Mouse (Mus musculus) heart, postnatal 0 days (tissue): Measurements from ENCODE around the gene Snx29. TPM values are rescaled to one million over a fixed set of nuclear protein-coding genes. Genes with fewer than 3 reads are reported as not detected.

Experiments used
- ATAC-seq: fragments of 200-750 bp; cut with Nextera tagmentation; 2 replicates; pipeline ENCODE4 v1.8.0; 2017; ENCODE audit warnings: low read depth, moderate number of reproducible peaks, moderate library complexity; ENCODE audit not compliant: insufficient read depth
- DNase-seq: peaks from one replicate; pipeline ENCODE4 v3.0.0-alpha.2; 2016; ENCODE audit warnings: low spot score
- H3K27ac ChIP-seq: fragments of 300-500 bp; sonication (generic); 2 replicates; pipeline ENCODE4 v1.5.1; 2014; ENCODE audit warnings: low read depth, mild to moderate bottlenecking
- H3K27me3 ChIP-seq: fragments of 300-500 bp; sonication (generic); 2 replicates; pipeline ENCODE4 v1.6.1; 2014; ENCODE audit warnings: low read length, mixed read lengths; ENCODE audit not compliant: control insufficient read depth, insufficient read depth
- H3K36me3 ChIP-seq: fragments of 300-500 bp; sonication (generic); replicated peaks from 2 replicates; pipeline ENCODE4 v1.6.1; 2014; ENCODE audit warnings: low read length, mixed read lengths; ENCODE audit not compliant: control insufficient read depth, insufficient read depth
- H3K4me1 ChIP-seq: fragments of 300-500 bp; sonication (generic); 2 replicates; pipeline ENCODE4 v1.6.1; 2014; ENCODE audit warnings: antibody characterized with exemption; ENCODE audit not compliant: control insufficient read depth, insufficient read depth
- H3K4me2 ChIP-seq: fragments of 300-500 bp; sonication (generic); 2 replicates; pipeline ENCODE4 v1.6.1; 2014; ENCODE audit warnings: low read depth, mild to moderate bottlenecking, low read length, moderate library complexity
- H3K4me3 ChIP-seq: fragments of 300-500 bp; sonication (generic); 2 replicates; pipeline ENCODE4 v1.5.1; 2014; ENCODE audit warnings: low read depth, low read length
- H3K9ac ChIP-seq: fragments of 300-500 bp; sonication (generic); replicated peaks from 2 replicates; pipeline ENCODE4 v1.6.1; 2014; ENCODE audit warnings: low read depth, low read length, mixed read lengths
- H3K9me3 ChIP-seq: fragments of 300-500 bp; sonication (generic); replicated peaks from 2 replicates; pipeline ENCODE4 v1.6.1; 2016; ENCODE audit warnings: low read length; ENCODE audit not compliant: control insufficient read depth
- CTCF ChIP-seq: IDR thresholded peaks from 2 replicates; pipeline ENCODE4 v1.5.1; 2016; ENCODE audit warnings: antibody characterized with exemption, control low read depth, low read depth
- EP300 ChIP-seq: IDR thresholded peaks from 2 replicates; pipeline ENCODE4 v1.6.1; 2016; ENCODE audit warnings: antibody characterized with exemption, low read depth
- WGBS: fragments of 180-500 bp; shearing (Covaris S2); extraction: QIAGEN DNeasy Blood & Tissue Kit; methylation state at CpG from one replicate; pipeline ENCODE4 v1.1.7; 2014; 5-methylcytosine and 5-hydroxymethylcytosine counted together
- polyA plus RNA-seq: library from polyadenylated mRNA; unstranded; fragments of >200 nt; fragmentation: Nextera tagmentation; extraction: Ambion mirVana; gene quantifications from 2 replicates; pipeline ENCODE4 v1.2.1, GENCODE M21; 2015
- total RNA-seq: library from RNA; depleted of rRNA; stranded (reverse); fragments of >200 nt; gene quantifications from 2 replicates; pipeline ENCODE4 v1.2.3, GENCODE M21; 2014; ENCODE audit warnings: low replicate concordance

Gene Snx29
- total and polyA plus RNA-seq, 2 experiments from 2014 or later = 3.1 to 3.9 TPM

DNA sequence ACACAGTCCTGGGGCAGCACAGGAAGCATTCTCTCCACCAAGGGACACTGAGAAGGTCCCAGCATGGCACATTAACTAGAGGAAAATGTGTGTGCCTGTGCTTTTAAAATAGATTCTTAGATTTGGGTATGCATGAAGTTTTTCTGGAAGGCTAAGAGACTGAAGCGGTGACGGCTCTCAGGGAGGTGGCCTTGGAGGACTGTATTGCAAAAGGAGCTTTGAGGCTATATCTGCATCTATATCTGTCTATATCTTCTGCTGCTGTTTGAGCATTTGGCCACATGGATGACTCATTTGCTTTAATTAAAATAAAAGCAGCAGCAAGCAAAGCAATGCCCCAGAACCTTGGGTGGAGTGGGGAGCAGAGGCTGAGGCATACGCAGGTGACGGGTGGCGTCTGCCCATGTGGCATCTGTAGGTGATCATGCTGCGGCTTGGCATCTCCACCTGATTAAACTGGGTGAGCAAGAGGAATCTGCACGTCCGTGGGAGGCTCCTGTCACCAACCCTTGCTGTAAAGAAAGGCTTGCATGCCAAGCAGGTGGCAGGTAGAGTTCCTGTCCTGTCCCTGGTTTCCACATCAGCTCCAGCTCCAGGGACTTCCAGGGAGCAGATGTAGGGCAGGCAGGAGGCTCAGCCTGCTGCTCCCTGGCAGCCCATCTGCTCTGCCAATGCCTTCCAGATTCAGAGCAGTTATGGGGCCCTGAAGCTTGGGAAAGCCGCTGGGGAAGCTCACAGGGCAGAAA, 456.2 kb downstream of the Snx29 start:
- no peaks in the 10 kb centered on the region for H3K9me3 ChIP-seq
- no peak for TF ChIP-seq EP300
- TF ChIP-seq CTCF = no peak
- no peak overlapping the region for H3K9ac ChIP-seq
- H3K27ac ChIP-seq = no peak overlapping the region
- no peaks in the 10 kb centered on the region; the same call in 1 of the 2 replicates for H3K4me1 ChIP-seq
- ATAC-seq (no peak), DNase-seq (no peak)
- H3K27me3 ChIP-seq = no peaks in the 10 kb centered on the region
- no peak overlapping the region for H3K4me3 ChIP-seq
- H3K4me2 ChIP-seq = no peak overlapping the region
- H3K36me3 ChIP-seq = no peaks in the 10 kb centered on the region
- 70% methylated on average over 9 of the region's 9 CpGs for WGBS

DNA sequence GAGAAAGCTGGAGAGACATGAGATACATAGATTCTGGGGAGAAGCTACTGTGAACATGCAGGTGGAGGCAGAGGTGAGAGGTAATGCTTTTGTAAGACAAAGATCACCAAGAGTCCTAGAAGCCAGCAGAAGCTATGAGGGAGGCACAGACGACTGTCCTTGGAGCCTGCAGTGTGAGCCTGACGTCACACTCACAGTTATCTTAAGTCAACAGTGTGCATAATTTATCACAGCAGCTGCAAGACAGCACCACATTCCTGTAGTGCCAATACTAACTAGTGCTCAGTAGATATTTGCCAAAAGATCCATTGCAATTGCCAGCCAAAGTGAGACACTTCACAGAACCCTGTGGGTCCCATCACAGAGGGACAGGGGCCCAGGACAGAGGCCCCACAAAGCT, 459.4 kb downstream of the Snx29 start:
- H3K27me3 ChIP-seq = no peaks in the 10 kb centered on the region
- H3K4me3 ChIP-seq = no peak overlapping the region
- no peak for TF ChIP-seq EP300
- no peak for TF ChIP-seq CTCF
- H3K4me2 ChIP-seq = no peak overlapping the region
- ATAC-seq = no peak
- H3K9me3 ChIP-seq = no peaks in the 10 kb centered on the region
- no peak for DNase-seq
- H3K9ac ChIP-seq = no peak overlapping the region
- no peaks in the 10 kb centered on the region for H3K36me3 ChIP-seq
- no peak overlapping the region for H3K27ac ChIP-seq
- no peaks in the 10 kb centered on the region; the same call in 1 of the 2 replicates for H3K4me1 ChIP-seq
- WGBS = 0% methylated on average over 2 of the region's 2 CpGs

DNA sequence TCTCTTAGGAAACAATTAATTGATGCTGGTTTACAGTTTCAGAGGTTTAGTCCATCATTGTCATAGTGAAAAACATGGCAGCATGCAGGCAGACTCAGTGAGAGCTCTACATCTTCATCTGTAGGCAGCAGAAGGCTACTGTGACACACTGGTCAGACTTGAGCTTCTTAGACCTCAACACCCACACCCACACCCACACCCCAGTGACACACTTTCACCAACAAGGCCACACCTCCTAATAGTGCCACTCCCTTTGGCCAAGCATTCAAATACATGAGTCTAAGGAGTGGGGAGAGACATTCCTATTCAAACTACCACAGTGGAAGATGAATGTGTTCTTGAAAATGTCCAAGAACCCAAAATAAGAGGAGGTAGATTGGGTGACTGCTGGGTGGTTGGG, 460.6 kb downstream of the Snx29 start:
- Histone ChIP-seq H3K4me3 (no peak overlapping the region), H3K36me3 (no peaks in the 10 kb centered on the region), H3K4me2 (no peak overlapping the region), H3K27me3 (no peaks in the 10 kb centered on the region), H3K4me1 (no peaks in the 10 kb centered on the region; the same call in 1 of the 2 replicates), H3K27ac (no peak overlapping the region), H3K9me3 (no peaks in the 10 kb centered on the region), H3K9ac (no peak overlapping the region)
- no peak for DNase-seq
- TF ChIP-seq EP300 (no peak), CTCF (no peak)
- no peak for ATAC-seq

DNA sequence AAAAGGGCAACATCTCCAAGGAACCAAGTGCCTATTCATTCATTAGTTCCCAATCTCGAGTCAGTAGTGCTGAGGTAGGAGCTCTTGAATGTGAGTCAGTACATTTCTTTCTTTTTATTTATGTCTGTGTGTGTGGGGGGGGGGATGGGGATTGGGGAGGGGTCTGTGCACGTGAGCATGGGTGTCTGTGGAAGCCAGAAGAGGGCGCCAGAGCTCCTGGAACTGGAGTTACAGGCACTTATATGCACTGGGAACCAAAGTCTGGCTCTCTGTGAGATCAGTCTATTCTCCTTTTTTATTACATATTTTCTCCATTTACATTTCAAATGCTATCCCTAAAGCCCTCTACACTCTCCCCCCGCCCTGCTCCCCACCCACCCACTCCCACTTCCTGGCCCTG, 461.6 kb downstream of the Snx29 start:
- 54% methylated on average over 4 of the region's 4 CpGs for WGBS
- Histone ChIP-seq H3K9me3 (no peaks in the 10 kb centered on the region), H3K4me2 (no peak overlapping the region), H3K4me1 (no peaks in the 10 kb centered on the region; the same call in 1 of the 2 replicates), H3K36me3 (no peaks in the 10 kb centered on the region), H3K27me3 (no peaks in the 10 kb centered on the region), H3K4me3 (no peak overlapping the region), H3K27ac (no peak overlapping the region), H3K9ac (no peak overlapping the region)
- TF ChIP-seq EP300 (no peak), CTCF (no peak)
- no peak for DNase-seq
- ATAC-seq = no peak

DNA sequence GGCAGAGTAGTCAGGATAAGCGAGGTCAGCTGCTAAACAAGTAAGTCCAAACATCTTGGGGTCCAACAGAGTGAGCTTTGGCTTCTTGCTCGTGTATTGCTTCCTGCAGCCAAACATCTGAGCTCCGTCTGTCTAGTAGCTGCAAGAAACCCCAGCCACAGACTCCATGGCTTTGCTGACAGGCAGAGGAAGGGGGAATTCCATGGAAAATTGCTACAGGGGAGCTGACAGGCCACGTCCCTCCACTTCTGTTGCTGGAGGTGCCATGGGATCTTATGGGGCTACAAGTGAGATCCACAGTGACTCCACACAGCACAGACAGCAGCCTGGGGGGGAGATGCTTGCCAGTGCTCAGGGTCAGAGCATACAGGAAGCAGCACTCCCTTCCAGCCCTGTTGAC, 463.1 kb downstream of the Snx29 start:
- no peaks in the 10 kb centered on the region for H3K27me3 ChIP-seq
- DNase-seq = no peak
- H3K9ac ChIP-seq = no peak overlapping the region
- no peak overlapping the region for H3K27ac ChIP-seq
- no peak overlapping the region for H3K4me3 ChIP-seq
- no peak for TF ChIP-seq CTCF
- no peak for TF ChIP-seq EP300
- no peaks in the 10 kb centered on the region; the same call in 1 of the 2 replicates for H3K4me1 ChIP-seq
- no peaks in the 10 kb centered on the region for H3K36me3 ChIP-seq
- H3K9me3 ChIP-seq = no peaks in the 10 kb centered on the region
- 39% methylated on average over 4 of the region's 4 CpGs for WGBS
- ATAC-seq = no peak
- no peak overlapping the region for H3K4me2 ChIP-seq

DNA sequence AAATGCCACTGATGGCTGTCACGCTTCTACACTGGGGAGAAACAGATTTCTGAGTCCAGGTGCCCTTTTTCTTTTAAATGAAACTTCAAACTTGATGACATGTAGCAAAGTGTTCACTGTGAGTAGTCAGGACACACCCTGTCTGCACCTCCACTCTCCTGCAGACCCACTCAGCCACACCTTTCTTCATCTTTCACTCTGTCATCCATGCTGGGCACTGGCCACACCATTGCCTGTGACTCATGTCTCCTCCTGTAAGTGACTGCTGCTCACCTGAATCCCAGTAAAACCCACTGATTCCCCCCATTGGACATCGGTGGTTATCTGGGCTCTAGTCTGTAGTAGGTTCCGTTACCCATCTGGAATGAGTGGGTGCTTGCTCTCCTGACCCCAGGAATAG, 467.8 kb downstream of the Snx29 start:
- TF ChIP-seq CTCF = no peak
- TF ChIP-seq EP300 = no peak
- no peaks in the 10 kb centered on the region for H3K9me3 ChIP-seq
- no peak overlapping the region for H3K9ac ChIP-seq

More for the DNA sequence above, 467.8 kb downstream of the Snx29 start:
- no peak overlapping the region for H3K27ac ChIP-seq
- no peak overlapping the region for H3K4me2 ChIP-seq
- no peaks in the 10 kb centered on the region for H3K27me3 ChIP-seq
- no peaks in the 10 kb centered on the region for H3K36me3 ChIP-seq
- ATAC-seq = no peak
- 68% methylated on average over 3 of the region's 3 CpGs for WGBS
- no peaks in the 10 kb centered on the region for H3K4me1 ChIP-seq
- H3K4me3 ChIP-seq = no peak overlapping the region
- DNase-seq = no peak
